Mouse (Mus musculus) forelimb bud, embryonic 11.5 days (tissue): ENCODE measurements around the gene Ube2d3.

Experiments
- DNase-seq: peaks from one replicate; pipeline ENCODE4 v3.0.0-alpha.2; 2012; ENCODE audit warnings: low read depth, low spot score

The Ube2d3 gene

GRCm38 (mm10) chr3:135437758-135438495 is at the start of gene Ube2d3:
Gene Ube2d3, plus strand, starts transcription at chr3:135438149.
- DNase-seq: peak; percentile 99

DNA sequence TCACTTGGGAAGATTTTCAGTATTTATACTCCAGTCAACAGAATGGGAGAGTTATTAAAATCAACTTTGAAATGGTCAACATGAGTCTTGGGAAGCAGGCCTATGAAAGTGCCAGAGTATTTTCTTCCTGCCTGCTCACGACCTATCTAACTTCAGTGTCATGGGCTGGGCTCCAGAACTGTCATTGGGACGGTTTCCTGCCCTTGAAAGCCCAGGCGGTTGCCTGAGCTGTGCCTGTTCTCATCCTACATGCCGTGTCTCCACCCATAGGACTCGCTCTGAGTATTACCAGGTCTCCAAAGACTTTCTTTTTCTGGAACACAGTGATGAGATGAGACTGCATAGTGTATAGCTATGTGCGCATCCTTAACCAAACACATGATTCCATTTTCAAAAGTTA is 44.8 kb upstream of the Ube2d3 start:
- no peak for DNase-seq

DNA sequence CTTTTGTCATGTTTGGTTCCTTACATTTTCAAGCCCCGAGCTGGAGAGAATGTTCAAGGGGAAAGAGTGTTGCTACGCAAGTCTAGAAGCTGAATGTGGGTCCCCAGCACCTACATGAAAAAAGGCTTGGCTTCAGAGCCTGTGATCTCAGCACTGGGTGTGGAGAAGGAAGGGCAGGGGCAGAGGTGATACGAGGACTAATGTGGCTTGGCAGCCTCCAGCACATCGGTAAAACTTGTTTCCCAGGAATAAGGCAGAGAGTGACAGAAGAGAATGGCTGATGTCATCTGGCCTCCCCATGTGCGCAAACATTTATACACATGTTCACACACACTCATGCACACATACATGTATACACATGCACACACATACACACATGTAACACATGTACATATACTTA is 42.9 kb upstream of the Ube2d3 start:
- DNase-seq: no peak

- DNase-seq: no peak
Observed at GRCm38 (mm10) chr3:135396081-135396480, 41.9 kb upstream of the Ube2d3 start.

DNA sequence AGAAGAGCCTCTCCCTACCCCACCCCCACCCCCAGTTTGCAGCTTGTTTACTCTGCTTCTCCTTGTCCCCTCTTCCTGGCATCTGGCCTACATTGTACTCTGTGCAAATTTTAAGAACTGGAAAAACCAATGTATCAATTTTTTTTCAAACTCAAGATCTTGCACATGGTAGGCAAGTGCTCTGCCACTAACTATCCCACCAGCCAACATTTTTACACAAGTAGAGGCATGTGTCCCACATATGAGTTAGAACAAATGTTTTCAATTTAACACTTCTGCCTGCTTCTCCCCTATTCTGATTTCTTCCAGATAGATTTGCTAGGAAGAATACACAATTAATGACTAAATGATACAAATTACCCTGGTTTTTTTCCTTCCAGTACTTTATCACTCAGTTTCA is 40.8 kb upstream of the Ube2d3 start:
- no peak for DNase-seq

GRCm38 (mm10) chr3:135402201-135402658 is 35.7 kb upstream of the Ube2d3 start:
- DNase-seq: peak; percentile 90

GRCm38 (mm10) chr3:135403211-135403610 is 34.7 kb upstream of the Ube2d3 start:
- DNase-seq: no peak

DNA sequence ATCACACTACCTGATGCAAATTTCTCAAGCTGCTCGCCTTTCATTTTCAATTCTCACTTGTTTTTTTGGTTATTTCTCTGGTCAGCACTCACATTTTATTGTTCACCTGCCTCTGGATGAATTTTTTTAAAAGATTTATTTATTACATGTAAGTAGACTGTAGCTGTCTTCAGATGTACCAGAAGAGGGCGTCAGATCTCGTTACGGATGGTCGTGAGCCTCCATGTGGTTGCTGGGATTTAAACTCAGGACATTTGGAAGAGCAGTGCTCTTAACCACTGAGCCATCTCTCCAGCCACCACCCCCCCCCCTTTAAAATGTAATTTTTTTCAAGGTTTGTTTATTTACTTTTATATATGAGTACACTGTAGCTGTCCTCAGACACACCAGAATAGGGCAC is 34.1 kb upstream of the Ube2d3 start:
- DNase-seq: no peak

DNA sequence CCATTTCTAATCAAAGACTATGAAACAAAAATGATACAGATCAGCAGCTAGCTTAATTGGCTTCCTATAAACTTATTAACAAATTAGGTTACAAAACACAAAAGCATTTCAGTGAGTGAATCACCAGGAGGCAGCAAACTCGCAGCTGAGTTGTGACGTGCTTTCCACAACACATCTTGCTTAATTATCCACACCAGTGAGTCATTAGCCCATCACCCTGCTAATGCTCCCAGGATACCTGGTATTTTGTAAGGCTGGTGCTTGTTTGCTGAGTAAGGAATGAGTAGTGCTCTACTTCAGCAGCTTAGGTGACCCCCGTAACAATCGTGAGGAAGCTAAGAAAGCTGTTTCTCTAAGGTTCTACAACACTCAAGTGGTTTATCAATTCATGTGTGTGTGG is 33.4 kb upstream of the Ube2d3 start:
- no peak for DNase-seq

DNA sequence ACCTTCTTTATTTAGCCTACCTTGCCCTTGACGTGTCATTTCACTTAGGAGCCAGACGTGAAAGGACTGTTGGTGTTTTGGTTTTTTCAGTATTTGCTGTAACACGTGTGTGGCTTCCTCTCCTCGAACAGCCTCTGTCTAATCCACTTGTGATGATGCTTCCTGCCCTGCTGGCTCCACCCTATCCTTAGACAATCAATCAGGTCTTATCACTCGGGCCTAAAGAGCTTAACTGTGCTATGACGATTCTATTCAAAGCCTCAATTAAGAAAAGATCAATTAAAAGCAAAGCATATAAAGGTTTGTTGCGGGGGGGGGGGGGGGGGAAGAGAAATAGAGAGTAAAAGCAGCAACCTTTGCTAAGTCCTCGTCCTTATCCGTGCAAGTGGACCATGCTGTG is 30.6 kb upstream of the Ube2d3 start:
- DNase-seq: no peak

- no peak for DNase-seq
Observed at GRCm38 (mm10) chr3:135409219-135409618, 28.7 kb upstream of the Ube2d3 start.

DNA sequence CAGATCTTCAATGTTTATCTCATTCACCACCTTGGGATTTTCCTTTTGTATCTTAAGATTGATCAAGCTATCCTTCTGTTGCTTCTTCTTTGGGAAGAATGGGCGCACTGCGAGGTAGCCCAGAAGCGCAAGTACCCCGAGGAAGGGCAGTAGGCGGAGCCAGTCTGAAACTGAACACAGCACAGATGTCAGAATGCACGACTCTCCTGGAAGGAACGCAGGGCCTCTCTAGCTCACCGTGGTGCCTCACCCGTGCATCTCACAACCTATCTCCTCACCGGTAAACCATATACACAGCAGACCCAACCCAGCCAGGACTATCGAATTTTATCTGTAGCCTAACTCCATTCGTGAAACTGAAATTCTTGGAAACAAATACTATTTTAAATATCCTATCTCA is 26.9 kb upstream of the Ube2d3 start:
- no peak for DNase-seq

GRCm38 (mm10) chr3:135411824-135412223 is 26.1 kb upstream of the Ube2d3 start:
- no peak for DNase-seq

DNA sequence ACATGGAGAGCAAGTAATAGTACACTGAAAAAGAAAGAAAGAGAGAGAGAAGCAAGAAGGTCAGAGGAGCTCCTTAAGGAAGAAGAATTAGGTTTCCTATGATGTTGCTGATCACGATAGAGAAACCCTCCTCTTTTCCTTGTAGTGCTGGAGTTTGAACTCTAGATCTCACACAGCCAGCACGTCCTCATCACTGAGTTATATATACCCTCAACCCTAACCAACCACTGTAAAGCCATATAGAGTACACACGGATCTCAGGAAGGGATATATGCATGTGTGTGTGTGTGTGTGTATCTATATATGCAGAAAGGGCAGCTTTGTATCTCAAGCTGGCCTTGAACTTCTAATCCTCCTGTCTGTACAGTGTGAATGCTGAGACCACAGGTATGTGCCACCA is 20.7 kb upstream of the Ube2d3 start:
- DNase-seq: no peak

- DNase-seq: no peak
Observed at GRCm38 (mm10) chr3:135417799-135418198, 20.1 kb upstream of the Ube2d3 start.

DNA sequence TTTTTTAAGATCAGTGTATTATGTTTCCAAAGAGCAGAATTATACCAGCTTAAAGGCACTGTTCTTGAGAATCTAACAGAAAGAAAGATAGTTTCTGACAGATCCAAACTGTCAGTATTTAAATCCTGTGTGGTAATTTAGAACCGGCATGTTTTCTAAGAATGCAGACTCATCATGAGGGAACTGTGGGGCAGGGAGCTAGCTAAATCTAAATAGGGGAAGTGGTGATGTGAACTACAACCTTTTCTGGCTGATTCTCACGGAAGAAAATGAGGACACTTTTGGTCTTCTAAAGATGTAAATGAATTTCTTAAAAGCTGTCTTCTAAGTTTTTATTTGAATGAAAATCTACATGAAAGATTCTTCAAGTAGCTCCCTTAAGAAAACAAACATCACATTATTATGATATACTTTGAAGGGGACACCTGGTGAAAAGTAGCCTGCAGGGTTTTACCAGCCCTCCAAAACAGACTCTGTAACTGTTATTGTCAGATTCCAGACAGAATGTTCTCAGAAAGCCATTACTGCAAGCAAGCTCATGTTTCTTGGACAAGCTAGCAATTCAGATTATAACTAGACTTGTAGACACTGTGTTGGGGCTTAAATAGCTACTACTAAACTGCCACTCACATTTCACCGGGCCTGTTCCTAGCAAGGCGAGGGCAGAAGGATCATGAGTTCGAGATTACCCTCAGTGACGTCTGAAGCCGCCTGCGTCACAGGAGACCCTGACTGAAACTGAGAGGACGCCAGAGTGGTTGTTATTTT is 17.2 kb upstream of the Ube2d3 start:
- no peak for DNase-seq

DNA sequence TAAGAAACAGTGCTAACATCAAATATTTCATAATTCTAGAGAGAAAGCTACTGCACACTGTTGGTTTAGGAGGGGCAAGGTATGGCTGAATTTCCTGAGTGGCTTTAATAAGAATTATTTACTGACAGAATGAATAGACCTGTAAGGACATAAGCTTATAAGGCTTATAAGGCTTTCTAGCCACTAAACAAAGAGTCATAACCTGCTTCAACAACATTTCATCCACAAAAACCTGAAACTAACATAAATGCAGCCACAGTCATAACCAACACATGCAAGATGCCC is 16.7 kb upstream of the Ube2d3 start:
- no peak for DNase-seq

- no peak for DNase-seq
Observed at GRCm38 (mm10) chr3:135422232-135422855, 15.6 kb upstream of the Ube2d3 start.

GRCm38 (mm10) chr3:135422856-135423607 is 14.9 kb upstream of the Ube2d3 start:
- peak; percentile 82 for DNase-seq

DNA sequence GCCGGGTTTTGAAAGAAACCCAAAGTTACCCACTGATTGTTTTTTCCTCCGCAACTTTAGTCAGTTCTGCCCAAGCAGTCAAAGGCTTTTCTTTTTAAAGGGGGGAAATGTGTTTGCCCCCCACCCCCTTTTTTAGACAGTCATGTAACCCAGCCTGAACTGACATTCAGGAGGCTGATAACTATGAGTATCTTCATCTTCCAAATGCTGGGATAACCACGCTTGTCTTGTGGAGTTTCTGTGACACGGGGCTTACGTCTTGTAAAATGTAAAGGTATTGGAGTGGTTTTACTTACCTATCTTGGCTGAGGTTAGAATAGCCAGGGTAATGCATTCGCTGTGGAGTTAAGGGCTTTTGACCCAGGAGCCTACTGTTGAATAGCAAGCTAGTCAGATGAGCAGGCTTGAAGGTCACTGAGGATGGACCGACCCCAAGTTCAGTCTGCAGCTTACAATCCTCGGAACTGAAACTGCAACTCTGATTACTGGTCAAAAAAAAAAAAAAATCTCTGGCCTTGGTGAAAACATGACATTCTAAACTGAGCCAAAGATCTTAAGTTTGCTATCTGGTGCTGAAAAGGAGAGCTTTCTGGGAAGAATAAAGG is 14.2 kb upstream of the Ube2d3 start, which contains the start of gene Cisd2:
TSS of gene Cisd2 (minus strand) at position 318 of the 605 bp plus-strand sequence.
- no peak for DNase-seq

GRCm38 (mm10) chr3:135436901-135437616 is 890 bp upstream of the Ube2d3 start:
- DNase-seq: no peak
